Mouse (Mus musculus) gastrocnemius, adult 18-20 months (tissue): ENCODE results near the gene Mrpl48. TPM values are rescaled to one million over a fixed set of nuclear protein-coding genes. Genes with fewer than 3 reads are reported as not detected.

Experiments
- DNase-seq: peaks from one replicate; pipeline ENCODE4 v3.0.0; 2021; ENCODE audit warnings: low spot score
- long read RNA-seq, 2 experiments: library from polyadenylated mRNA; stranded (forward); transcript quantifications; one replicate each; pipeline ENCODE4 v2.0.0; 2021
- total RNA-seq, 2 experiments: library from RNA; stranded (reverse); gene quantifications; 2 replicates each; pipeline ENCODE4 v1.2.3; 2021

Gene Mrpl48
- total RNA-seq: 10 to 100 TPM; 54.7 to 60.4 TPM
- long read RNA-seq, experiment 1, full-length matches to known transcripts: 67 of 71 reads
- long read RNA-seq, experiment 1, partial matches to known transcripts: 0 of 71 reads
- long read RNA-seq, experiment 1, other reads (novel, unspliced or antisense): 4 of 71 reads
- long read RNA-seq, experiment 2, full-length matches to known transcripts: 40 of 44 reads
- long read RNA-seq, experiment 2, partial matches to known transcripts: 0 of 44 reads
- long read RNA-seq, experiment 2, other reads (novel, unspliced or antisense): 4 of 44 reads

DNA sequence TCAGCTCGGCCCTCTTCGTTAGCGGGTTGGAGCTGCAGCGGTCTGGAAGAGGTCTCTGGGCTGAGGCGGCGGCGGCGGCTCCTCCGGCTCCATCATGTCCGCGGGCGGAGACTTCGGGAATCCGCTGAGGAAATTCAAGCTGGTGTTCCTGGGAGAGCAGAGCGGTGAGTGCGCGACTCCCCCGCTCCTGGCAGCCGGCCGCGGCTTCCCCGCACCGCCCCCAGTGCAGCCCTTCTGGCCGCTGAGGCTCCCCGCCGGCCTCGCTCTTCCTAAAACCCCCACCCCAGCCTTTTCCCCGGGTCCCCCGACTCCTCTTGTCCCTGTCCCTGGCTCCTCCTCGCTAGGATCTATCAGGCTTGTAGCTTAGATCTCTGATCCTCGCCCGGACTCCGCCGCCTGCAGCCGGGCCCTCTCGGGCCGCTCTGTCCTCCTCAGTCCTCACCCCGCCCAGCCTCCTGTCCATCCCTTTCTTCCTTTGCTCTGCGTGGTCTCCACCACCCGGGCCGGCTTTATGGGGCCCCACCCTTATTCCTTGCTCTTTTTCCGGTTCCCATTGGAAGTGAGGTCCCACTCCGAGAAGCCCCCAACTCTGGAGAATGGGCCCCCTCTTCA, at the start of gene Mrpl48:
Gene Mrpl48, minus strand, starts transcription at position 172 of the 612 bp plus-strand sequence.
- peak; percentile 50 for DNase-seq

GRCm38 (mm10) chr7:100656739-100657138, 48.6 kb upstream of the Mrpl48 start:
- peak; percentile 35 for DNase-seq

DNA sequence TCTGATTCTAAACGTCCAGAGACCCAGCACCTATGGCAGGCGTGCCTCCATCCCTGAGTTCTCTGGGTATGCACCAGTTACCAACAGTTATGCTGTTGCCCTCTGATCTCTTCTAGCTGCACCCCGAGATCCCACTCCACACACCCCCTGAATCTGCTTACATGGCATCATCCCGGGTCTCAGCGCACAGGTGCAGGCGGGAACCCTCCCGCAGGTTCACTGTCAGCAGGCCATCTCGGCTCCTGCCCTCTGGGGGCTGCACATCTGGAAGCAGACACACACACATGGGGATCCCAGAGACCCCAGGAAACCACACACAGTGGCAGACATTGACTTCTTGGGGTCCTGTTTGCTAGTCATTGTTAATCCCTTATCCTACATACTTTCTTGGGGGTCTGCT, 46.3 kb upstream of the Mrpl48 start:
- no peak for DNase-seq

- DNase-seq: no peak
Observed at GRCm38 (mm10) chr7:100653480-100654266, 45.6 kb upstream of the Mrpl48 start.

DNA sequence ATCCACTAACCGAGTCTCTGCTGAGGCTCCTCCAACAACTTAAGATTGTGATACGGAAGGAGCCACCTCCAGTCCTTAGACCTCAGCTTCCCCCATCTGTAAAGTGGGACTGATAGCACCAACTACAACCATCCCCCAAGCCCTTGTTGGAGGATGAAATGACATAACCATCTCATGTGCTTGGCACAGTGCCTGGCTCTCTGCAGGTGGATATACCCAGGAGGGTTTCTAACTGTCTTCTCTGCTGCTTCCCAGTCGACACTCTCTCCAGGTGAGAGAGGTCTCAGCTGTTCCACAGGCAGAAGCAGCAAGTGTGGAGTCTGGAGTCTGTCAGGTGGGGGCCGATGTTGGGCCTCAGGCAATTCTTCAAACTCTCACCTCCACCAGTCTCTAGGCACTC, 42.9 kb upstream of the Mrpl48 start:
- no peak for DNase-seq

- no peak for DNase-seq
Observed at GRCm38 (mm10) chr7:100650421-100650820, 42.3 kb upstream of the Mrpl48 start.

DNA sequence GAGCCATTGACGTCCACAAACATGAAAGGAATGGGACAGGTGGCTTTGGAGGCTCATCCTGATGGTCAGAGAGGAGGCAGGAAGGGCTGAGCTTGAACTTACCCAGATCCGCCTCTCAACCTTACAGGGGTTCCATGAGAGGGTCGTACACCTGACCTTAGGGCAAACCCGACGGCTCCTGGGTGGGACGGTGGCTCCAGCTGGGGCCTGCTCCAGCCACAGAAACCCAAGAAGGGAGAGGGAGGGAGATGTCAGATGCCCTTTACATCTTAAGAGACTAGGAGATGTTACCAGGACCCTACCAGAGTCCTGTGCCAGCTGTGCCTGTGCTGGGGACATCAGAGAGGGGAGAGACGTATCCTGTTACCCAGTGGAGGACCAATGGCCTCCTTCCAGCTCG, 41.7 kb upstream of the Mrpl48 start:
- no peak for DNase-seq

GRCm38 (mm10) chr7:100649095-100649494, 41.0 kb upstream of the Mrpl48 start:
- DNase-seq: no peak

GRCm38 (mm10) chr7:100645147-100645546, 37.0 kb upstream of the Mrpl48 start:
- DNase-seq: peak; percentile 68

DNA sequence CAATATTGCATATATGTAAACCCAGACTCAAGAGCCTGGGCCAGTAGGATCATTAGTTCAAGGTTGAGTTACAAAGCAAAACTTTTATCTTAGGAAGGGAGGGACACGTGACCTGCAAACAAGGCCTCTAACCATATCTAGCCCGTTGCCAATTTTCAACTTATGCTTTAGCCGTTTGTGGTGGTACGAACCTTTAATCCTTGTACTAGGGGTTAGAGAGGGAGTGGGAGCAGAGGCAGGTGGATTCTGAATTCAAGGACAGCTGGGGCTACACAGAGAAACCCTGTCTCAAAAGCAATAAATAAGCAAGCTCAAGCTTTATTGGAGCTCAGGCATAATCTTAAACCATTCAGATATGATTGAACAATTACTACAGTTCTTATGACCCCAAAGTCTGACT, 34.3 kb upstream of the Mrpl48 start:
- DNase-seq: no peak

DNA sequence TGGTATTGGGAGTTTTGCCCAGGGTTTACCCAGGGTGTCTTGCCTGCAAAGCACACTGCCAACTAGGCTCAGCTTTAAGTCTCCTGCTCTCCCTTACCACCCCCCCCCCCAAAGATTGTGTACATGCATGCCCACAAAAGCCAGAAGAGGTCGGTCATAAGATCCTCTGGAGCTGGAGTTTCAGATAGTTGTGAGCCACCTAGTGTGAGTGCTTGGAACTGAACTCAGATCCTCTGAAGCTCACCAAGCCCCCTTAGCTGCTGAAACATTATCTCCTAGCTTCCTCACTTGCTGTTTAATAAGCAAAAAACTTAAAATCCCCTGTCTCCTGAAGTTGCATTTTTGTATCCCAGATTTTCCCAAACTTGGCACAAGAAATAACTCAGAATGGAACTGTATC, 29.6 kb upstream of the Mrpl48 start:
- DNase-seq: no peak

DNA sequence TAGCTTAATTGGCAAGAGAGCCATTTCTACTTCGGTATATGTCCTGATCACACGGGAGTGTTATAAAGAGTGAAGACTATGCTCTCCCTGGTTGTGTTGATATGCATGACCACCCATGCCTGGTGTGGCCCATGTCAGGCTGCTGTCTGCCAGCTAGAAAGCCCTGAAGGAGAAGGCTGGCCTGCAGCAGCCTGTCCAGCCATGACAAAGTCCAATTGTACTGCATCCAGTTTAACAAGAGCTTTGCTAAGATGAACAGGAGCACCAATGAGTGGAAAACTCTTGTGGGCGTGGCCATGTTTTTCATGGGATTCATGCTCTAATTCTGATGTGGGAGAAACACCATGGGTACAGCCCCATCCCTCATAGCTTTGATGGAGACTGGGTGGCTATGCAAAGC, 16.4 kb upstream of the Mrpl48 start:
- no peak for DNase-seq

- no peak for DNase-seq
Observed at GRCm38 (mm10) chr7:100622277-100622676, 14.2 kb upstream of the Mrpl48 start.

- DNase-seq: no peak
Observed at GRCm38 (mm10) chr7:100616121-100616857, 8.2 kb upstream of the Mrpl48 start.

- DNase-seq: no peak
Observed at GRCm38 (mm10) chr7:100608910-100609309, 809 bp upstream of the Mrpl48 start.

GRCm38 (mm10) chr7:100607214-100608129, 629 bp downstream of the Mrpl48 start, which contains the start of gene Rab6a:
Rab6a (plus strand) TSS chr7:100607410.
- peak; percentile 99 for DNase-seq

DNA sequence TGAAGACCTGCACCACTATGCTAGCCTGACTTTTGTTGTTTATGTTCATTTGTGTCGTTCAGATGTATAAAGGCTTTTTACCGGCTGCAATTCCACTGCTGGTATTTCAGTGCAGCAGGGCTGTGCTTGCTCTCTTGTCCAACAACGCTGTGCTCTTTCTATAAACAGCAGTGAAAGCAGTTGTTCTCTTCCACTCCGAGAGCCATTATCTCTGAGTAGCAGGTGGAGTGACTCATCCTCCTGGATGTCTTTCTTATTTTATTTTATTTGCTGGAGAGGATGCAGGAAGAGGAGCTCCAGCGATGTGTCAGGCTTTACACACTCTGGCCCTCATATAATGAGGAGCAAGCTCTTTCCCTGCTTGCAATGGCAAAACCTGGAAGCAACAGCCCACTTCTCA, 7.9 kb downstream of the Mrpl48 start:
- no peak for DNase-seq

DNA sequence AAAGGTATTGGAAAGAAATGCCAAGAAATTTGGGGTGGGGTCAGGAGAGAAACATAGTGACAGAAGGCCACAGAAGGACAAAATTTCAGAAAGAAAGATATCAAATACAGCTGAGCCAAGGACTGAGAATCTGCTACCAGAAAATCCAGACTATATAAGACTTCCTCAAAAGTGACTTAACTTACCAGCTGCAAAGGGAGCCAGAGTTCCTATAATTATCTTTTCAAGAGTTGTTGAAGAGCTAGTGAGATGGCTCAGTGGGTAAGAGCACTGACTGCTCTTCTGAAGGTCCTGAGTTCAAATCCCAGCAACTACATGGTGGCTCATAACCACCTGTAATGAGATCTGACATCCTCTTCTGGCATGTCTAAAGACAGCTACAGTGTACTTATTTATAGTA, 14.8 kb downstream of the Mrpl48 start:
- DNase-seq: no peak

- DNase-seq: no peak
Observed at GRCm38 (mm10) chr7:100591522-100591852, 16.6 kb downstream of the Mrpl48 start.

- peak; percentile 86 for DNase-seq
Observed at GRCm38 (mm10) chr7:100590845-100591521, 17.1 kb downstream of the Mrpl48 start.
